Mouse (Mus musculus): ENCODE data around the gene Rfx4.

GRCm38 (mm10) chr10:84906895-84907294, 151.0 kb downstream of the Rfx4 start:
- TF ChIP-seq CTCF (IDR thresholded peaks at IDR 0.05; ENCODE audit: low read depth) (no peak), EP300 (optimal IDR thresholded peaks at IDR 0.05) (no peak)
